Mouse (Mus musculus): ENCODE data around the gene Vti1a. TPM values are rescaled to one million over a fixed set of nuclear protein-coding genes. Genes with fewer than 3 reads are reported as not detected.

Vti1a gene
- polyA plus RNA-seq, 1 experiment from 2014 or later, result 42.1 TPM

- WGBS, result 92% methylated on average over 2 of the region's 2 CpGs
- Histone ChIP-seq H3K4me1 (ENCODE audit: control insufficient read depth, insufficient read depth, low read length) (peaks cover 3% of the 10 kb centered on the region; the same call in 1 of the 2 replicates), H3K27me3 (ENCODE audit: control insufficient read depth, insufficient read depth, low read depth, low read length) (no peaks in the 10 kb centered on the region), H3K9ac (ENCODE audit: low read depth, low read length) (no peak overlapping the region), H3K4me2 (ENCODE audit: low read length) (no peak overlapping the region), H3K27ac (ENCODE audit: low read length) (no peak overlapping the region), H3K9me3 (replicated peaks; ENCODE audit: control insufficient read depth, low read length, poor library complexity, severe bottlenecking) (no peaks in the 10 kb centered on the region), H3K36me3 (ENCODE audit: control insufficient read depth, insufficient read depth, low read length) (no peaks in the 10 kb centered on the region), H3K4me3 (ENCODE audit: low read depth, low read length) (no peak overlapping the region)
- no peak for ATAC-seq
Observed at GRCm38 (mm10) chr19:55520236-55520635, 204.1 kb downstream of the Vti1a start.

GRCm38 (mm10) chr19:55523340-55523739 is 207.2 kb downstream of the Vti1a start:
- Histone ChIP-seq H3K4me2 (ENCODE audit: low read length) (no peak overlapping the region), H3K4me1 (ENCODE audit: control insufficient read depth, insufficient read depth, low read length) (peaks cover 3% of the 10 kb centered on the region; the same call in 1 of the 2 replicates), H3K27ac (ENCODE audit: low read length) (no peak overlapping the region), H3K36me3 (ENCODE audit: control insufficient read depth, insufficient read depth, low read length) (no peaks in the 10 kb centered on the region), H3K4me3 (ENCODE audit: low read depth, low read length) (no peak overlapping the region), H3K9me3 (replicated peaks; ENCODE audit: control insufficient read depth, low read length, poor library complexity, severe bottlenecking) (no peaks in the 10 kb centered on the region), H3K27me3 (ENCODE audit: control insufficient read depth, insufficient read depth, low read depth, low read length) (no peaks in the 10 kb centered on the region), H3K9ac (ENCODE audit: low read depth, low read length) (no peak overlapping the region)
- no peak for ATAC-seq
- WGBS, result 75% methylated on average over 9 of the region's 9 CpGs

GRCm38 (mm10) chr19:55524385-55524784 is 208.3 kb downstream of the Vti1a start:
- Histone ChIP-seq H3K9me3 (replicated peaks; ENCODE audit: control insufficient read depth, low read length, poor library complexity, severe bottlenecking) (no peaks in the 10 kb centered on the region), H3K4me2 (ENCODE audit: low read length) (no peak overlapping the region), H3K36me3 (ENCODE audit: control insufficient read depth, insufficient read depth, low read length) (no peaks in the 10 kb centered on the region), H3K9ac (ENCODE audit: low read depth, low read length) (no peak overlapping the region), H3K4me3 (ENCODE audit: low read depth, low read length) (no peak overlapping the region), H3K27ac (ENCODE audit: low read length) (no peak overlapping the region), H3K4me1 (ENCODE audit: control insufficient read depth, insufficient read depth, low read length) (peaks cover 3% of the 10 kb centered on the region; the same call in 1 of the 2 replicates), H3K27me3 (ENCODE audit: control insufficient read depth, insufficient read depth, low read depth, low read length) (no peaks in the 10 kb centered on the region)
- no peak for ATAC-seq
- WGBS, result 90% methylated on average over 7 of the region's 7 CpGs

- ATAC-seq, result no peak
- H3K4me2 ChIP-seq (ENCODE audit: low read length), result no peak overlapping the region
- WGBS, result 76% methylated on average over 3 of the region's 3 CpGs
Observed at GRCm38 (mm10) chr19:55525056-55525455, 209.0 kb downstream of the Vti1a start.

GRCm38 (mm10) chr19:55526717-55527235 is 210.7 kb downstream of the Vti1a start:
- 65% methylated on average over 2 of the region's 2 CpGs for WGBS
- Histone ChIP-seq H3K4me1 (ENCODE audit: control insufficient read depth, insufficient read depth, low read length) (peaks cover 3% of the 10 kb centered on the region; the same call in 1 of the 2 replicates), H3K27me3 (ENCODE audit: control insufficient read depth, insufficient read depth, low read depth, low read length) (no peaks in the 10 kb centered on the region), H3K36me3 (ENCODE audit: control insufficient read depth, insufficient read depth, low read length) (no peaks in the 10 kb centered on the region), H3K9ac (ENCODE audit: low read depth, low read length) (no peak overlapping the region), H3K4me2 (ENCODE audit: low read length) (no peak overlapping the region), H3K27ac (ENCODE audit: low read length) (no peak overlapping the region), H3K4me3 (ENCODE audit: low read depth, low read length) (no peak overlapping the region), H3K9me3 (replicated peaks; ENCODE audit: control insufficient read depth, low read length, poor library complexity, severe bottlenecking) (no peaks in the 10 kb centered on the region)
- no peak for ATAC-seq

More at GRCm38 (mm10) chr19:55525056-55525455, 209.0 kb downstream of the Vti1a start:
- H3K9me3 ChIP-seq (replicated peaks; ENCODE audit: control insufficient read depth, low read length, poor library complexity, severe bottlenecking), result no peaks in the 10 kb centered on the region
- H3K36me3 ChIP-seq (ENCODE audit: control insufficient read depth, insufficient read depth, low read length), result no peaks in the 10 kb centered on the region
- H3K27ac ChIP-seq (ENCODE audit: low read length), result no peak overlapping the region
- no peaks in the 10 kb centered on the region for H3K27me3 ChIP-seq (ENCODE audit: control insufficient read depth, insufficient read depth, low read depth, low read length)
- peaks cover 3% of the 10 kb centered on the region; the same call in 1 of the 2 replicates for H3K4me1 ChIP-seq (ENCODE audit: control insufficient read depth, insufficient read depth, low read length)
- no peak overlapping the region for H3K9ac ChIP-seq (ENCODE audit: low read depth, low read length)
- no peak overlapping the region for H3K4me3 ChIP-seq (ENCODE audit: low read depth, low read length)

- Histone ChIP-seq H3K4me1 (ENCODE audit: control insufficient read depth, insufficient read depth, low read length) (no peaks in the 10 kb centered on the region), H3K9ac (ENCODE audit: low read depth, low read length) (no peak overlapping the region), H3K4me2 (ENCODE audit: low read length) (no peak overlapping the region), H3K9me3 (replicated peaks; ENCODE audit: control insufficient read depth, low read length, poor library complexity, severe bottlenecking) (no peaks in the 10 kb centered on the region), H3K27me3 (ENCODE audit: control insufficient read depth, insufficient read depth, low read depth, low read length) (no peaks in the 10 kb centered on the region), H3K4me3 (ENCODE audit: low read depth, low read length) (no peak overlapping the region), H3K36me3 (ENCODE audit: control insufficient read depth, insufficient read depth, low read length) (no peaks in the 10 kb centered on the region), H3K27ac (ENCODE audit: low read length) (no peak overlapping the region)
- no peak for ATAC-seq
- WGBS, result 94% methylated on average over 3 of the region's 3 CpGs
Observed at GRCm38 (mm10) chr19:55530041-55530440, 213.9 kb downstream of the Vti1a start.

GRCm38 (mm10) chr19:55532681-55533080 is 216.6 kb downstream of the Vti1a start:
- no peak for ATAC-seq
- Histone ChIP-seq H3K4me2 (ENCODE audit: low read length) (no peak overlapping the region), H3K4me1 (ENCODE audit: control insufficient read depth, insufficient read depth, low read length) (no peaks in the 10 kb centered on the region), H3K9me3 (replicated peaks; ENCODE audit: control insufficient read depth, low read length, poor library complexity, severe bottlenecking) (no peaks in the 10 kb centered on the region), H3K4me3 (ENCODE audit: low read depth, low read length) (no peak overlapping the region), H3K36me3 (ENCODE audit: control insufficient read depth, insufficient read depth, low read length) (no peaks in the 10 kb centered on the region), H3K27me3 (ENCODE audit: control insufficient read depth, insufficient read depth, low read depth, low read length) (no peaks in the 10 kb centered on the region), H3K27ac (ENCODE audit: low read length) (no peak overlapping the region), H3K9ac (ENCODE audit: low read depth, low read length) (no peak overlapping the region)
- 88% methylated on average over 3 of the region's 3 CpGs for WGBS

GRCm38 (mm10) chr19:55536273-55536937 is 220.3 kb downstream of the Vti1a start:
- Histone ChIP-seq H3K4me3 (ENCODE audit: low read depth, low read length) (no peak overlapping the region), H3K36me3 (ENCODE audit: control insufficient read depth, insufficient read depth, low read length) (no peaks in the 10 kb centered on the region), H3K27me3 (ENCODE audit: control insufficient read depth, insufficient read depth, low read depth, low read length) (no peaks in the 10 kb centered on the region), H3K9me3 (replicated peaks; ENCODE audit: control insufficient read depth, low read length, poor library complexity, severe bottlenecking) (no peaks in the 10 kb centered on the region; the same call in 1 of the 2 replicates), H3K9ac (ENCODE audit: low read depth, low read length) (no peak overlapping the region), H3K27ac (ENCODE audit: low read length) (no peak overlapping the region), H3K4me2 (ENCODE audit: low read length) (no peak overlapping the region), H3K4me1 (ENCODE audit: control insufficient read depth, insufficient read depth, low read length) (no peaks in the 10 kb centered on the region)
- WGBS, result 76% methylated on average over 7 of the region's 7 CpGs
- ATAC-seq, result no peak

- H3K4me3 ChIP-seq (ENCODE audit: low read depth, low read length), result no peak overlapping the region
- 23% methylated on average over 6 of the region's 6 CpGs for whole genome bisulfite sequencing
- H3K4me1 ChIP-seq (ENCODE audit: control insufficient read depth, insufficient read depth, low read length), result no peaks in the 10 kb centered on the region
- peak; percentile 76; the same call in 1 of the 2 replicates for ATAC-seq
- no peaks in the 10 kb centered on the region for H3K36me3 ChIP-seq (ENCODE audit: control insufficient read depth, insufficient read depth, low read length)
- H3K9ac ChIP-seq (ENCODE audit: low read depth, low read length), result no peak overlapping the region
- no peaks in the 10 kb centered on the region for H3K27me3 ChIP-seq (ENCODE audit: control insufficient read depth, insufficient read depth, low read depth, low read length)
- H3K27ac ChIP-seq (ENCODE audit: low read length), result no peak overlapping the region
- no peaks in the 10 kb centered on the region; the same call in 1 of the 2 replicates for H3K9me3 ChIP-seq (replicated peaks; ENCODE audit: control insufficient read depth, low read length, poor library complexity, severe bottlenecking)
- no peak overlapping the region for H3K4me2 ChIP-seq (ENCODE audit: low read length)
Observed at GRCm38 (mm10) chr19:55537691-55538090, 221.6 kb downstream of the Vti1a start.

Data from midbrain, embryonic 16.5 days (tissue).